Mouse (Mus musculus) embryonic fibroblast, embryonic 13.5 days (primary cell): ENCODE measurements at regions not wholly inside any gene's neighbourhood (a gene's known extent, or its start where the extent isn't known, plus 50 kb on each side); places are given as distances from the start of the nearest gene placed in this dataset.

Experiments used
- CTCF ChIP-seq: IDR thresholded peaks from 2 replicates; pipeline ENCODE4 v1.5.1; 2011; ENCODE audit warnings: mild to moderate bottlenecking, control low read depth, low read length, moderate library complexity, borderline replicate concordance; ENCODE audit not compliant: insufficient read depth
- POLR2A ChIP-seq: IDR thresholded peaks from 2 replicates; pipeline ENCODE4 v1.6.1; 2011; ENCODE audit warnings: low read depth, mild to moderate bottlenecking, control low read depth, low read length, moderate library complexity

- TF ChIP-seq CTCF (no peak), POLR2A (no peak)
Observed at GRCm38 (mm10) chr12:12551818-12552217, 289.9 kb downstream of the Fam49a start.
